Mouse (Mus musculus): Measurements from ENCODE around the gene Etl4. TPM values are rescaled to one million over a fixed set of nuclear protein-coding genes. Genes with fewer than 3 reads are reported as not detected.

Etl4 gene
- total and polyA plus RNA-seq, 3 experiments, result not detected

DNA sequence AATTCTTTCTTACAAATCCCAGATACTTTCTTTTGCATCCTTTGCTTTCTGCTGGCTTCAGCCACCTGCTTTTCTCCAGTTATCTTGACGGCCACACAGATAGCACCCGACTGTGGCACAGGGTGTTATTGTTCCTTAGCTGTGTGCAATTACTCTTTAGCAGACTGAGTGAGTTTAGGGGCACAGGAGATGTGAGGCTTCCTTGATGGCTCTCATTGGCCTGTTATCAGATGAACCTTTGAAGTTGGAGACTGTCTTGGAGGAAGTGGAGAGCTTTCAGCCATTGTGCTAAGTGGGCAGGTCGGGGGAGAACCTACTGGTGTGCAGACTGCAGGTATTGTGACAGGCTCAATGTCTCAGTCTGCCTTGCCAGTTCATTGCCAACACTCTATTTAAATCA, 623.0 kb downstream of the Etl4 start:
- TF ChIP-seq UBTF (IDR thresholded peaks at IDR 0.05; ENCODE audit: borderline replicate concordance, insufficient read depth, low read depth, low read length) (no peak), EP300 (IDR thresholded peaks at IDR 0.05; ENCODE audit: low read depth in 1 of 2, low read length in 2 of 2) (no peak), JUND (IDR thresholded peaks at IDR 0.05; ENCODE audit: low read depth, low read length) (no peak), CHD2 (IDR thresholded peaks at IDR 0.05; ENCODE audit: low read length) (no peak), TAL1 (IDR thresholded peaks at IDR 0.05; ENCODE audit: low read length) (no peak), E2F4 (IDR thresholded peaks at IDR 0.05; ENCODE audit: borderline replicate concordance, low read depth, low read length) (no peak), BHLHE40 (IDR thresholded peaks at IDR 0.05; ENCODE audit: borderline replicate concordance, low read depth, low read length) (no peak), CTCF (IDR thresholded peaks at IDR 0.05 in 2 of 3, conservative IDR thresholded peaks at IDR 0.05 in 1 of 3; ENCODE audit: control insufficient read depth in 1 of 3, insufficient read depth in 1 of 3, low read depth in 2 of 3, low read length in 3 of 3, poor library complexity in 1 of 3, severe bottlenecking in 1 of 3) (no peak), ZMIZ1 (IDR thresholded peaks at IDR 0.05; ENCODE audit: low read depth, low read length) (no peak), RCOR1 (IDR thresholded peaks at IDR 0.05; ENCODE audit: low read depth, low read length) (no peak), TBP (IDR thresholded peaks at IDR 0.05; ENCODE audit: low read depth, low read length) (no peak), ELF1 (IDR thresholded peaks at IDR 0.05; ENCODE audit: low read depth, low read length) (no peak), HCFC1 (IDR thresholded peaks at IDR 0.05; ENCODE audit: low read depth, low read length) (no peak), MXI1 (IDR thresholded peaks at IDR 0.05; ENCODE audit: low read depth, low read length) (no peak), SMC3 (IDR thresholded peaks at IDR 0.05; ENCODE audit: low read depth, low read length) (no peak), MYC (IDR thresholded peaks at IDR 0.05; ENCODE audit: low read depth, low read length) (no peak), MYB (IDR thresholded peaks at IDR 0.05; ENCODE audit: low read depth, low read length) (no peak)
- no peaks in the 10 kb centered on the region for H3K36me3 ChIP-seq (ENCODE audit: control insufficient read depth in 1 of 2, insufficient read depth in 2 of 2, low read length in 2 of 2)
- DNase-seq (ENCODE audit: low read depth, low spot score), result no peak
- no peaks in the 10 kb centered on the region for H3K27me3 ChIP-seq (ENCODE audit: control insufficient read depth in 1 of 2, insufficient read depth in 2 of 2, low read length in 2 of 2)
- H3K4me1 ChIP-seq (ENCODE audit: control insufficient read depth in 1 of 2, insufficient read depth in 2 of 2, low read length in 2 of 2), result no peaks in the 10 kb centered on the region
- no peak overlapping the region for H3K9ac ChIP-seq (ENCODE audit: control insufficient read depth, low read depth, low read length, poor library complexity, severe bottlenecking)
- no peak overlapping the region for H3K27ac ChIP-seq (ENCODE audit: control insufficient read depth, low read depth, low read length)
- H3K9me3 ChIP-seq (replicated peaks; ENCODE audit: insufficient read depth, low read length), result no peaks in the 10 kb centered on the region
- H3K4me3 ChIP-seq (ENCODE audit: control insufficient read depth in 1 of 2, insufficient read depth in 1 of 2, low read depth in 2 of 2, low read length in 2 of 2), result no peak overlapping the region
- no peaks in the 10 kb centered on the region for H3K79me2 ChIP-seq (ENCODE audit: control insufficient read depth, insufficient read depth, low read length, poor library complexity)

DNA sequence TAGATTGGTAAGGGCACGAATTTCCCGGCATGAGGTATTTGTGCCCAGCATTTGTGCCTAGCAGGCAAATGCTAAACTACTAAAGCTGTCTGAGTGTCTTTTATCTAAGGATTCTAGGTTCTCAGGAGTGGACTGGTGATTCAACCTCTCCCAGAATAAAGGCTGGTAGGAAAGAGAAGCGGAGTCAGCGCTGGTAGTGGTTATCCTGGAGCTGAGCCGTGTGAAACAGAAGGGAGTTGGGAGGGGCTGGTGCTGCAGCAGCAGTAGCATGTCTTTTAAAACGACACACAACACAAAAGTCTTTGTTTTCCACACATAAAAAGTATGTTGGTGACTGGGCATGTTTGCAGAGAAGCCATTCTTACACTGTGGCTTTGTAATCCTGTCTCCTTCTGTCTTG, 628.2 kb downstream of the Etl4 start:
- H3K27me3 ChIP-seq (ENCODE audit: control insufficient read depth in 1 of 2, insufficient read depth in 2 of 2, low read length in 2 of 2), result no peaks in the 10 kb centered on the region
- no peaks in the 10 kb centered on the region for H3K4me1 ChIP-seq (ENCODE audit: control insufficient read depth in 1 of 2, insufficient read depth in 2 of 2, low read length in 2 of 2)
- no peak overlapping the region for H3K27ac ChIP-seq (ENCODE audit: control insufficient read depth, low read depth, low read length)
- no peaks in the 10 kb centered on the region for H3K36me3 ChIP-seq (ENCODE audit: control insufficient read depth in 1 of 2, insufficient read depth in 2 of 2, low read length in 2 of 2)
- no peak overlapping the region for H3K9ac ChIP-seq (ENCODE audit: control insufficient read depth, low read depth, low read length, poor library complexity, severe bottlenecking)
- no peaks in the 10 kb centered on the region for H3K9me3 ChIP-seq (replicated peaks; ENCODE audit: insufficient read depth, low read length)
- no peaks in the 10 kb centered on the region for H3K79me2 ChIP-seq (ENCODE audit: control insufficient read depth, insufficient read depth, low read length, poor library complexity)
- TF ChIP-seq TAL1 (IDR thresholded peaks at IDR 0.05; ENCODE audit: low read length), result no peak
- no peak for TF ChIP-seq JUND (IDR thresholded peaks at IDR 0.05; ENCODE audit: low read depth, low read length)
- no peak for TF ChIP-seq GATA1 (IDR thresholded peaks at IDR 0.05; ENCODE audit: low read depth, low read length)
- TF ChIP-seq NRF1 (IDR thresholded peaks at IDR 0.05; ENCODE audit: insufficient read depth, low read depth, low read length, poor library complexity, severe bottlenecking), result no peak
- TF ChIP-seq UBTF (IDR thresholded peaks at IDR 0.05; ENCODE audit: borderline replicate concordance, insufficient read depth, low read depth, low read length), result no peak
- no peak for TF ChIP-seq BHLHE40 (IDR thresholded peaks at IDR 0.05; ENCODE audit: borderline replicate concordance, low read depth, low read length)
- no peak overlapping the region for H3K4me3 ChIP-seq (ENCODE audit: control insufficient read depth in 1 of 2, insufficient read depth in 1 of 2, low read depth in 2 of 2, low read length in 2 of 2)
- DNase-seq (ENCODE audit: low read depth, low spot score), result no peak
